Mouse (Mus musculus) G1E (cell line): Measurements from ENCODE around the gene Whrn.

ENCODE experiments used
- CTCF ChIP-seq: IDR thresholded peaks from 2 replicates; pipeline ENCODE4 v1.5.1; 2012; ENCODE audit warnings: low read depth, low read length, inconsistent platforms, mixed read lengths
- GATA1 ChIP-seq: IDR thresholded peaks from 2 replicates; pipeline ENCODE4 v1.6.1; 2012; ENCODE audit warnings: borderline replicate concordance, low read length, inconsistent platforms, mixed read lengths
- POLR2AphosphoS5 ChIP-seq: IDR thresholded peaks from 2 replicates; pipeline ENCODE4 v1.6.1; 2012; ENCODE audit warnings: low read depth, low read length, inconsistent platforms; ENCODE audit not compliant: insufficient replicate concordance

DNA sequence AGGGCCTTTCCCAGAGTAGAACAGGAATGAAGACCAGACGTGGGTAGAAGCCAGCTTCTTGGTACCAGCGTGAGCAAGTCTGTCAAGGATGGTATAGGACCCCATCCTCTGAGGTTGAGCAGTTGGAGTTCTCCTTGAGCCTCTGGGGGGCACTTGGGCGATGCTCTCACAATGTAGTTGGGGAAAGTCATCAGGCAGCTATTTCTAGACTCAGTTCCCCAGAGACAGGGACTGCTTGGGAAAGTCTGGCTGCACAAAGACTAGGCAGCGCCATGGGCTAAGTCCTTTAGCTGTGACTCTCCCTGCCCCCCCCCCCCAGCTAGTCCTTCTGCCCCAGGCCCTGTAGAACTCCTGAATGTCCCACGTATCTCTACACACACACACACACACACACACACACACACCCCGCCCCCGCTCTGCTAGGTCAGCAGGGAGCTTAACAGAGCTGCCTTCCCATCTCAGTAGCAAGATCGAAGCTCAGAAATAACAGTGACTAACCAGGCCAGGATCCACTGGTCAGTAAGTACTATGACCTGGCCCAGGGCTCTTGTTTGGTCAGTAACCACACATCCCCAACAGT lies 96.0 kb downstream of the Whrn start:
- TF ChIP-seq GATA1 (no peak), CTCF (no peak), POLR2AphosphoS5 (no peak)
